ENCODE assay signal across 11 mouse cellular contexts in genomic region chr11:88598150-88598847, GRCm38 (mm10).
A peak's percentile ranks its signal among the peaks of the same experiment; 100 is the strongest.
DNase-seq lines count a peak whose midpoint lies in the region; ATAC-seq and TF ChIP-seq lines count a peak whose summit lies in the region.
"Had no signal": no experiment of that assay in that cellular context is flagged by ENCODE, and none has a peak within 500 bp of the region (broad histone marks: within the 10 kb centered on the region; RNA-seq: fewer than 3 reads in every experiment).

No protein-coding gene starts in this region.

- TF ChIP-seq CTCF in gastrocnemius, adult 2 months (IDR thresholded peaks at IDR 0.05), result no peak
- no peak for TF ChIP-seq CTCF in left cerebral cortex, adult 2 months (IDR thresholded peaks at IDR 0.05)

- no peaks in the 10 kb centered on the region for H3K27me3 ChIP-seq in limb, embryonic 13.5 days

- no peak for DNase-seq in gastrocnemius, adult 2 months
- no peak for DNase-seq in gastrocnemius, adult 8-10 months (ENCODE audit: low spot score in 2 of 2)
- no peak for DNase-seq in left cerebral cortex, adult 2 months (ENCODE audit: extremely low spot score in 1 of 2, low spot score in 2 of 2)
- DNase-seq in left cerebral cortex, postnatal 4 days, result no peak
- DNase-seq in right cerebral cortex, postnatal 4 days, result no peak
- DNase-seq in spleen, postnatal 10 days (ENCODE audit: low spot score in 2 of 2), result no peak
- DNase-seq: cerebellum, adult 11-12 months; retina, postnatal 1 day had no signal

- intact Hi-C loops in gastrocnemius, adult 2 months (cut with DNase I), result no loop called here
- intact Hi-C loops in left cerebral cortex, adult 2 months (cut with DNase I), result no loop called here
- intact Hi-C loops in left cerebral cortex, postnatal 4 days (cut with DNase I), result no loop called here

- H3K9me3 ChIP-seq in limb, embryonic 13.5 days, result no peaks in the 10 kb centered on the region

- peak; percentile 45 for ATAC-seq in common myeloid progenitor, adult 5-6 weeks (replicated peaks; ENCODE audit: low read depth, poor library complexity, severe bottlenecking)
- ATAC-seq in limb, embryonic 13.5 days (ENCODE audit: low FRiP score, low read depth), result no peak

- H3K36me3 ChIP-seq in limb, embryonic 13.5 days, result peaks cover 14% of the 10 kb centered on the region

- no peak overlapping the region for H3K4me2 ChIP-seq in limb, embryonic 13.5 days (replicated peaks)

- H3K4me1 ChIP-seq in limb, embryonic 13.5 days, result peaks cover 61% of the 10 kb centered on the region

- WGBS in limb, embryonic 13.5 days, result 64% methylated on average over 11 of the region's 11 CpGs

- peak overlapping the region; percentile 78 for H3K27ac ChIP-seq in gastrocnemius, adult 2 months
- peak overlapping the region; percentile 25; the same call in 1 of the 2 replicates for H3K27ac ChIP-seq in left cerebral cortex, adult 2 months
- peak overlapping the region; percentile 6; the same call in 1 of the 2 replicates for H3K27ac ChIP-seq in limb, embryonic 13.5 days

- no peak overlapping the region for H3K9ac ChIP-seq in limb, embryonic 13.5 days

- H3K4me3 ChIP-seq in gastrocnemius, adult 2 months, result no peak overlapping the region
- H3K4me3 ChIP-seq in left cerebral cortex, adult 2 months, result no peak overlapping the region
- no peak overlapping the region for H3K4me3 ChIP-seq in limb, embryonic 13.5 days
- H3K4me3 ChIP-seq: erythroblast, embryonic 14.5 days had no signal

Comparison
In these comparisons a context has a peak if more than half of its experiments do, and no peak if none do; other contexts are left out.
1. H3K27ac ChIP-seq: peak in every context shown above with its lines; median percentile 78 in gastrocnemius, adult 2 months; 25 in left cerebral cortex, adult 2 months; 6 in limb, embryonic 13.5 days.